Mouse (Mus musculus): ENCODE measurements around the gene Cenpf.

- TF ChIP-seq CTCF (IDR thresholded peaks at IDR 0.05; ENCODE audit: control insufficient read depth, insufficient read depth, insufficient replicate concordance, low read depth, low read length) (no peak), POLR2A (IDR thresholded peaks at IDR 0.05; ENCODE audit: control insufficient read depth, low read depth, low read length) (no peak)
These were observed 12.5 kb downstream of the Cenpf start for GRCm38 (mm10) chr1:189675421-189675820.

All from testis, adult 2 months (tissue).